Mouse (Mus musculus): ENCODE data around the gene Grin2b. TPM values are rescaled to one million over a fixed set of nuclear protein-coding genes. Genes with fewer than 3 reads are reported as not detected.

Gene Grin2b
- polyA plus RNA-seq, 1 experiment: 0.03 TPM

- Histone ChIP-seq H3K27ac (ENCODE audit: insufficient read depth, low read length) (no peak overlapping the region), H3K9me3 (replicated peaks; ENCODE audit: control insufficient read depth, insufficient read depth, low read length, poor library complexity, severe bottlenecking) (no peaks in the 10 kb centered on the region), H3K36me3 (ENCODE audit: control insufficient read depth, insufficient read depth, low read length, poor library complexity, severe bottlenecking) (no peaks in the 10 kb centered on the region), H3K27me3 (ENCODE audit: control insufficient read depth, insufficient read depth, low read length, poor library complexity, severe bottlenecking) (no peaks in the 10 kb centered on the region), H3K4me1 (ENCODE audit: control insufficient read depth, insufficient read depth, low read length) (no peaks in the 10 kb centered on the region), H3K4me3 (ENCODE audit: low read depth, low read length) (no peak overlapping the region), H3K9ac (ENCODE audit: low read depth, poor library complexity, severe bottlenecking) (no peak overlapping the region)
- TF ChIP-seq CTCF (IDR thresholded peaks at IDR 0.05; ENCODE audit: low read depth, low read length) (no peak), EP300 (IDR thresholded peaks at IDR 0.05; ENCODE audit: insufficient read depth, low read depth, low read length) (no peak), POLR2A (IDR thresholded peaks at IDR 0.05; ENCODE audit: insufficient read depth, low read length) (no peak)
Measured at GRCm38 (mm10) chr6:135745606-135746005, 427.7 kb downstream of the Grin2b start.

- Histone ChIP-seq H3K27ac (ENCODE audit: insufficient read depth, low read length) (no peak overlapping the region), H3K27me3 (ENCODE audit: control insufficient read depth, insufficient read depth, low read length, poor library complexity, severe bottlenecking) (no peaks in the 10 kb centered on the region; the same call in 1 of the 2 replicates), H3K4me1 (ENCODE audit: control insufficient read depth, insufficient read depth, low read length) (no peaks in the 10 kb centered on the region), H3K9ac (ENCODE audit: low read depth, poor library complexity, severe bottlenecking) (no peak overlapping the region), H3K4me3 (ENCODE audit: low read depth, low read length) (no peak overlapping the region), H3K9me3 (replicated peaks; ENCODE audit: control insufficient read depth, insufficient read depth, low read length, poor library complexity, severe bottlenecking) (no peaks in the 10 kb centered on the region), H3K36me3 (ENCODE audit: control insufficient read depth, insufficient read depth, low read length, poor library complexity, severe bottlenecking) (no peaks in the 10 kb centered on the region)
- no peak for TF ChIP-seq EP300 (IDR thresholded peaks at IDR 0.05; ENCODE audit: insufficient read depth, low read depth, low read length)
- TF ChIP-seq POLR2A (IDR thresholded peaks at IDR 0.05; ENCODE audit: insufficient read depth, low read length): no peak
- TF ChIP-seq CTCF (IDR thresholded peaks at IDR 0.05; ENCODE audit: low read depth, low read length): no peak
Measured at GRCm38 (mm10) chr6:135734227-135734732, 439.0 kb downstream of the Grin2b start.

- Histone ChIP-seq H3K27me3 (ENCODE audit: control insufficient read depth, insufficient read depth, low read length, poor library complexity, severe bottlenecking) (no peaks in the 10 kb centered on the region; the same call in 1 of the 2 replicates), H3K27ac (ENCODE audit: insufficient read depth, low read length) (no peak overlapping the region), H3K4me1 (ENCODE audit: control insufficient read depth, insufficient read depth, low read length) (no peaks in the 10 kb centered on the region), H3K9me3 (replicated peaks; ENCODE audit: control insufficient read depth, insufficient read depth, low read length, poor library complexity, severe bottlenecking) (no peaks in the 10 kb centered on the region; the same call in 1 of the 2 replicates), H3K9ac (ENCODE audit: low read depth, poor library complexity, severe bottlenecking) (no peak overlapping the region), H3K36me3 (ENCODE audit: control insufficient read depth, insufficient read depth, low read length, poor library complexity, severe bottlenecking) (no peaks in the 10 kb centered on the region), H3K4me3 (ENCODE audit: low read depth, low read length) (no peak overlapping the region)
- TF ChIP-seq EP300 (IDR thresholded peaks at IDR 0.05; ENCODE audit: insufficient read depth, low read depth, low read length) (no peak), POLR2A (IDR thresholded peaks at IDR 0.05; ENCODE audit: insufficient read depth, low read length) (no peak), CTCF (IDR thresholded peaks at IDR 0.05; ENCODE audit: low read depth, low read length) (no peak)
Measured at GRCm38 (mm10) chr6:135727106-135727505, 446.2 kb downstream of the Grin2b start.

GRCm38 (mm10) chr6:135721706-135722105 lies 451.6 kb downstream of the Grin2b start:
- Histone ChIP-seq H3K9ac (ENCODE audit: low read depth, poor library complexity, severe bottlenecking) (no peak overlapping the region), H3K9me3 (replicated peaks; ENCODE audit: control insufficient read depth, insufficient read depth, low read length, poor library complexity, severe bottlenecking) (no peaks in the 10 kb centered on the region; the same call in 1 of the 2 replicates), H3K4me3 (ENCODE audit: low read depth, low read length) (no peak overlapping the region), H3K27ac (ENCODE audit: insufficient read depth, low read length) (no peak overlapping the region), H3K36me3 (ENCODE audit: control insufficient read depth, insufficient read depth, low read length, poor library complexity, severe bottlenecking) (no peaks in the 10 kb centered on the region), H3K27me3 (ENCODE audit: control insufficient read depth, insufficient read depth, low read length, poor library complexity, severe bottlenecking) (no peaks in the 10 kb centered on the region), H3K4me1 (ENCODE audit: control insufficient read depth, insufficient read depth, low read length) (no peaks in the 10 kb centered on the region)
- TF ChIP-seq EP300 (IDR thresholded peaks at IDR 0.05; ENCODE audit: insufficient read depth, low read depth, low read length) (no peak), POLR2A (IDR thresholded peaks at IDR 0.05; ENCODE audit: insufficient read depth, low read length) (no peak), CTCF (IDR thresholded peaks at IDR 0.05; ENCODE audit: low read depth, low read length) (no peak)

- no peak for TF ChIP-seq CTCF (IDR thresholded peaks at IDR 0.05; ENCODE audit: low read depth, low read length)
- TF ChIP-seq POLR2A (IDR thresholded peaks at IDR 0.05; ENCODE audit: insufficient read depth, low read length): no peak
- no peak for TF ChIP-seq EP300 (IDR thresholded peaks at IDR 0.05; ENCODE audit: insufficient read depth, low read depth, low read length)
- Histone ChIP-seq H3K4me3 (ENCODE audit: low read depth, low read length) (no peak overlapping the region), H3K9ac (ENCODE audit: low read depth, poor library complexity, severe bottlenecking) (no peak overlapping the region), H3K9me3 (replicated peaks; ENCODE audit: control insufficient read depth, insufficient read depth, low read length, poor library complexity, severe bottlenecking) (no peaks in the 10 kb centered on the region), H3K4me1 (ENCODE audit: control insufficient read depth, insufficient read depth, low read length) (peaks cover 3% of the 10 kb centered on the region), H3K27ac (ENCODE audit: insufficient read depth, low read length) (no peak overlapping the region), H3K36me3 (ENCODE audit: control insufficient read depth, insufficient read depth, low read length, poor library complexity, severe bottlenecking) (no peaks in the 10 kb centered on the region), H3K27me3 (ENCODE audit: control insufficient read depth, insufficient read depth, low read length, poor library complexity, severe bottlenecking) (no peaks in the 10 kb centered on the region)
Measured at GRCm38 (mm10) chr6:135714906-135715305, 458.4 kb downstream of the Grin2b start.

- peaks cover 3% of the 10 kb centered on the region for H3K4me1 ChIP-seq (ENCODE audit: control insufficient read depth, insufficient read depth, low read length)
- H3K4me3 ChIP-seq (ENCODE audit: low read depth, low read length): no peak overlapping the region
- H3K27me3 ChIP-seq (ENCODE audit: control insufficient read depth, insufficient read depth, low read length, poor library complexity, severe bottlenecking): no peaks in the 10 kb centered on the region
- no peak for TF ChIP-seq CTCF (IDR thresholded peaks at IDR 0.05; ENCODE audit: low read depth, low read length)
- TF ChIP-seq EP300 (IDR thresholded peaks at IDR 0.05; ENCODE audit: insufficient read depth, low read depth, low read length): no peak
- TF ChIP-seq POLR2A (IDR thresholded peaks at IDR 0.05; ENCODE audit: insufficient read depth, low read length): no peak
- no peaks in the 10 kb centered on the region for H3K36me3 ChIP-seq (ENCODE audit: control insufficient read depth, insufficient read depth, low read length, poor library complexity, severe bottlenecking)
- no peak overlapping the region for H3K27ac ChIP-seq (ENCODE audit: insufficient read depth, low read length)
- H3K9me3 ChIP-seq (replicated peaks; ENCODE audit: control insufficient read depth, insufficient read depth, low read length, poor library complexity, severe bottlenecking): no peaks in the 10 kb centered on the region
- no peak overlapping the region for H3K9ac ChIP-seq (ENCODE audit: low read depth, poor library complexity, severe bottlenecking)
Measured at GRCm38 (mm10) chr6:135714236-135714635, 459.1 kb downstream of the Grin2b start.
